Mouse (Mus musculus) bone marrow macrophage, adult 2 months (primary cell): ENCODE measurements around the gene Ankrd13a. TPM values are rescaled to one million over a fixed set of nuclear protein-coding genes. Genes with fewer than 3 reads are reported as not detected.

Experiments used
- H3K27ac ChIP-seq: 2 replicates; pipeline ENCODE4 v1.5.1; 2012; ENCODE audit warnings: low read depth, low read length; ENCODE audit not compliant: insufficient read depth
- H3K4me1 ChIP-seq: 2 replicates; pipeline ENCODE4 v1.6.1; 2012; ENCODE audit warnings: low read length; ENCODE audit not compliant: control insufficient read depth, insufficient read depth
- H3K4me3 ChIP-seq: 2 replicates; pipeline ENCODE4 v1.5.1; 2012; ENCODE audit warnings: mild to moderate bottlenecking, low read length, moderate library complexity; ENCODE audit not compliant: insufficient read depth
- CTCF ChIP-seq: IDR thresholded peaks from 2 replicates; pipeline ENCODE4 v1.5.1; 2012; ENCODE audit warnings: low read depth, mild to moderate bottlenecking, low read length, moderate library complexity
- POLR2A ChIP-seq: IDR thresholded peaks from 2 replicates; pipeline ENCODE4 v1.6.1; 2012; ENCODE audit warnings: mild to moderate bottlenecking, low read depth, low read length, borderline replicate concordance
- polyA plus RNA-seq: library from polyadenylated mRNA; stranded (reverse); fragments of >200 nt; gene quantifications from 2 replicates; pipeline ENCODE4 v1.2.4, GENCODE M21; 2012; ENCODE audit not compliant: missing spikeins, insufficient read depth, insufficient read length

The Ankrd13a gene
- polyA plus RNA-seq, 1 experiment: 116 TPM

- Histone ChIP-seq H3K27ac (no peak overlapping the region), H3K4me1 (peaks cover 19% of the 10 kb centered on the region), H3K4me3 (no peak overlapping the region)
- TF ChIP-seq POLR2A: no peak
These were observed 9.4 kb upstream of the Ankrd13a start for GRCm38 (mm10) chr5:114764812-114765735.

DNA sequence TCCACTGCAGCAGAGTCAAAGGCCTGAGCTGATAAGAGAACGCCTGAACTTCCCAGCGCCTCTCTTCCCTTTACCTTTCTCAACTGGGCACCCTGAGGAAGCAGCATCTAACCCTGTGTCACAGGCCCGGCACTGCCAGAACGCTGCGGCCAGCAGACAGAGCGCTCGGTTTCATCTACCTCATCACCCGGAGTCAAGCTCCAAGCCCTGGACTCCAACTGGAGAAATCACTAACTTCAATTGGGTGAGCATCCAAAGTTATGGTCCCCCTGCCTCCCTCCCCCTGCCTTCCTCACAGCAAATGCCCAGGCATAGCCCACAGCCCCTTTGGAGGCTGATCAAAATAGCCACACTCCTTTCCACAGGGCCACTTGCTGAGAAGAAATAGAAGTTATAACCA, 7.8 kb upstream of the Ankrd13a start:
- H3K4me3 ChIP-seq: no peak overlapping the region
- no peak for TF ChIP-seq POLR2A
- no peak for TF ChIP-seq CTCF
- H3K4me1 ChIP-seq: peaks cover 30% of the 10 kb centered on the region
- H3K27ac ChIP-seq: no peak overlapping the region; the same call in 1 of the 2 replicates

DNA sequence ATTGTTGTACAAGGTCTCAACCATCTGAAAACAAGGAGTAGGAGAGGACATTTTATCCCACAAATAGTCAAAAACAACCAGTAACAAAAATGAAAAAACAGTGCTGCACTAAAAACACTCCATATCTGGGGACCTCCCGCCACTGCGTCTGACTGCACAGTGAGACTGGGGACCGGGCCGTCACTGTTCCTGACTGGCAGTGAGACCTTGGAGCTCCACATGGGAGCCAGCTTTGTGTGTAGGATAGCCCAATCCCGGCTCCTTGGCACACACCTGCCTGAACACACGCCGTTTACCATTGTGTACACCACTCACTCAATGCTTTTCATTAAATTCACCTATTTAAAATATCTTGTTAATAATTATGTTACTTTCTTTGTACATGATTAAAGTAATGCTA, 7.3 kb upstream of the Ankrd13a start:
- Histone ChIP-seq H3K4me3 (no peak overlapping the region), H3K4me1 (peaks cover 30% of the 10 kb centered on the region), H3K27ac (no peak overlapping the region)
- TF ChIP-seq POLR2A: no peak
- no peak for TF ChIP-seq CTCF

DNA sequence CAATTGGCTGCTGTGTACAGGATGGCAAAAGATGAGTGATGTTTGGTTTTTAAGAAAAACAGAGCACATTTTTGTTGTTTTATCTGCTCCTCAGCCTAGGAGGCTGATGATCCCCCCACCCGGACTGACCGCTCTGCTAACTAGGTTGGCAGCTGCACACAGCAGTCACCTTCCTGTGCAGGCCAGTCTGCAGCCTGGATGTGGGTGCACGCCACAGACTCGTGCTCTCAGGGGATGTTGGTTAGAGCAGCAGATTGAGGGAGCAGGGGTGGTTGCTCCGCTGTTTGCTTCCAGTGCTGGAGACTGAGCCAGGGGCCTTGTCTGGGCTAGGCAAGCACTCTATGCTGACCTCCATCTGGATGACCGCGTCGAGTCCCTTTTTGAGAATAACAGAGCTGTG, 4.7 kb upstream of the Ankrd13a start:
- no peak overlapping the region for H3K27ac ChIP-seq
- peaks cover 30% of the 10 kb centered on the region for H3K4me1 ChIP-seq
- no peak overlapping the region for H3K4me3 ChIP-seq
- TF ChIP-seq CTCF: no peak

GRCm38 (mm10) chr5:114771796-114772195, 2.7 kb upstream of the Ankrd13a start:
- TF ChIP-seq POLR2A (no peak), CTCF (no peak)
- peak overlapping the region; percentile 73 for H3K27ac ChIP-seq
- H3K4me3 ChIP-seq: peak overlapping the region; percentile 72
- peaks cover 26% of the 10 kb centered on the region for H3K4me1 ChIP-seq

DNA sequence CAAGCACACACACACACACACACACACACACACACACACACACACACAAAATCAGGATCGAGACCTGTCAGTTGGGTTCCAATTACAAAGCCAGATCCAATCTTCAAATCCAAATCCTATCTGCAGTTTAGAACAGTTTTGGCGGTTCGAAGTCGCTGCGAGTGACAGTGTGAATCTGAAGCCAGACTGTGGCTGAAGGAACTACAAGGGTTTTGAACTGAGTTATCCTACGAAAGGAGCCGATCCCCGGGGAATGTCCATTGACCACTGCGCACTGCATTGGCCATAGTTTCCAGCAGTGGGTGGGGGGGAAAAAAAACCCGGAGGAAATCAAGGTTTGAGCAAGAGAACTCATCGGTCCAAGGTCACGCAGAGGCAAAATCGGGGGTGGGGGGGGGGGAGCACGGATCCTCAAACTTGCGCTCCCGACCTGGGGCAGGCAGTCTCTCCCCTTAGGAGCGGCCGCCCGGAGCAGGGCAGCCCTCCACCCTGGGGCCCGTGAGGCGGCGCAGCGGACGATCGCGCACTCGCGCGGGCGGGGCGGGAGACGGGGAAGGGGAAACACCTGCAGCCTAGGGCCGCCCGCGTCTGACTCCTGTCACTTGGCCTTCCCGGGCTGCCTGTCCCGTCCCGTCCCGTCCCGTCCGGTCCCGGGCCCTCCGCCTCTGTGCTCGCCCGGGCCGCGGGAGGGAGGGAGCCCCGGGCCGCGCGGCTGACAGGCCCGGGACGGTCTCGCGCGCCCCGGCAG, 1.8 kb upstream of the Ankrd13a start:
- H3K27ac ChIP-seq: peak overlapping the region; percentile 73
- peak overlapping the region; percentile 72 for H3K4me3 ChIP-seq
- no peak for TF ChIP-seq POLR2A
- no peak for TF ChIP-seq CTCF
- peaks cover 23% of the 10 kb centered on the region for H3K4me1 ChIP-seq

DNA sequence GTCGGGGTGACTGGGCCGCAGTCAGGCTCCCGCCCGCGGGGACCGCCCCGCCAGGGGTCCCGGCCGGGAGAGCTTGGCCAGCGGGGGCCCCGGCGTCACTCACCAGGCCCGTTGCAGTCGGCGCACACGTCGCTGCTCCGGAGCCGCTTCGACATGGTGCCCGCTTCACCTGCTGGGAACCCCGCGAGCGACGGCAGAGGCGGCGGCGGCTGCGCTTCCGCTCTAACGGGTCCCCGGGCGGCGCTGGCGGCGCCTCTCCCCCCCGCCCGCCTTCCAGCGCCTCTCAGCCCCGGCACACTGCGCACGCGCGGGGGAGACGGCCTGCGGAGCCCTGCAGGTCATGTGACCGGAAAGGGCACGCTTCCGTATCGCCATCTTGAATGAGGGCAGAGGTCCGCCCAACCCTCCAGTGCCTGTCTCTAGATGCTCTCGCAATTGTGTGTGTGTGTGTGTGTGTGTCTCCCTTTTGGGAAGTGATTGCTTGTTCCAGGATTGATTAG, 1.2 kb upstream of the Ankrd13a start:
- no peak for TF ChIP-seq CTCF
- no peak for TF ChIP-seq POLR2A
- H3K27ac ChIP-seq: peak overlapping the region; percentile 77
- H3K4me1 ChIP-seq: peaks cover 29% of the 10 kb centered on the region
- peak overlapping the region; percentile 72 for H3K4me3 ChIP-seq

DNA sequence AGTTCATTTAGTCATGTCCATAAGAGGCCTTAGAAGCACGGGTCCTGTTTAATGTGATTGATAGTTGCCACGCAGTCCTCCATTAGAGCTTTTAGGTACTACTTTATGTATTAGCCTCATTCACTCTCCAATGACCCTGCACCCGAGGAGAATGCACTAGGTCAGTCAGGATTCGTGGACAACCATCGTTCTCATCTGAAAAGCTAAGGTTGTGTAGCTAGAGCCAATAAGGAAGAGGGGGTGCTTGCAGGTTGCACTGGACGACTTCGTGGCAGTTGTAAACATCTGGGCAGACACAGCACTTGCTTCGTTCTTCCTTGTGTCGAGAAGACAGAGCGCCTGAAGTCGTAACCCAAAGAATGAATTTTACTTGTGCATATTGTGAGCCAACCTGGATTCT, 697 bp upstream of the Ankrd13a start:
- peak overlapping the region; percentile 77 for H3K27ac ChIP-seq
- TF ChIP-seq CTCF (no peak), POLR2A (no peak)
- H3K4me3 ChIP-seq: peak overlapping the region; percentile 70
- peaks cover 31% of the 10 kb centered on the region for H3K4me1 ChIP-seq

DNA sequence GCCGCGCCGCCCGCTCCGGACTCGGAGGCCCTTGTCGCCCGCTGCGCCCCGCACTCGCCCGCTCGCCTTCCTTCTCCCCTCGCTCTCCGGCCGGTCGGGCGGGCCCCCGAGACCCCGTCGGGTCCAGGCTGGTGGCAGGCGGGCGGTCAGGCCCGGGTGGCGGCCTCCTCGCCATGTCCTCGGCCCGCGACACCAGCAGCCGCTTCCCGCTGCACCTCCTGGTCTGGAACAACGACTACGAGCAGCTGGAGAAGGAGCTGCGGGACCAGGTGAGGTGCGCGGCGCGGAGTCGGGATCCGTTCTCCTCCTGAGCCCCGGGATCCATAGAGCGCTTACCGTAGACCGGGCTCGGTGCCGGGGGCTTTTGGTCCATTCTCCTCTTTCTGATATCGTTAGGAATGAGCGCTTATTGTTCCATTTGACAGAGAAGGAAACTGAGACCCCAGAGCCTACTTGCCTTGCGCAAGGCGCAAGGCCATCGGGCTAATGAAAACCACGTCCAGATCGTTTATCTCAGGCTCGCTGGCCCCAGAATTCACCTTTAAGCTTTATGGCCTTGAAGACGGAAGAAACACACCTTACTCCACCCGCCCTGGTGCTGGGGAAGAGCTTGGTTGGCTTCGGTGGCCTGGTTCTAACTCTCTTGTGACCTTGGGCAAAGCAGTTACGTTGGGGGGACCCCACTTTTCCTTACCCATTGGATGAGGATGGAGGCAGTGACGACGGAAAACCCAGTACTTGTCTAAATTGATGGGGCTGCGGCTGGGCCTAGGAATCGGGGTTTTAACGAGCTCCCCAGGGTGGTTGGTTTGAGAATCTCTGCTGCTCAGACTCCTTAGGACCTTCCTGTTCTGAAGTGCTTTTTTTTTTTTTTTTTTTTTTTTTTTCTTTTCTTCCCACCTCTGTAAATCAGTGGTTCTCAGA, 841 bp downstream of the Ankrd13a start, which contains the start of gene Git2:
Gene Git2, minus strand, starts transcription at position 462 of the 924 bp plus-strand sequence.
- TF ChIP-seq CTCF (no peak), POLR2A (no peak)
- H3K27ac ChIP-seq: peak within 1 kb of the TSS; percentile 77
- peak within 1 kb of the TSS; percentile 70 for H3K4me3 ChIP-seq
- peaks cover 37% of the 10 kb centered on the region for H3K4me1 ChIP-seq
